Mouse (Mus musculus): ENCODE data around the gene Dhx29.

Gene Dhx29

DNA sequence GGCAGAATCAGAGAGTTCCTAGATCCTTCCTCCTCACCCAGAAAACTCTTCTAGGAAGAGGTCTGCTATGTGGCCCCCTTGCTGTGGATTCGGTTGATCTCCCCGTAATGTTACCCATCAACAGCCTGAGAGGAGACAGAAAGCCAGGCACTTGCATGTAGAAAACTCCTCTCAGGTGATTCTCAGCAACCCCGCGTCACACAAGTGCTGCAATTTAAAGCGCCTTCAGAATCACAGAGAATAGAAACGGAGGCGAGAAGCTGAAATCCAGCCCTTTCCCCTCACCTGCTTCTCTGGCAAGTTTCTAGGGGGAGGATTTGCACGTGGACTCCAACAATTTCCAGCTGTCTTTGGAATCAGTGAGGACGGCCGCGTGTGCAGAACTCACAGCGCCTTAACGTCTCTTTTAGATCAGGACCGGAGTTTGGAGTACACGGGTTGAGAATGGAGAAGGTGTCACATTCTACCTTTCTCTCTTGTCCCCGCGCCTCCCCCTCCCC, 59.2 kb downstream of the Dhx29 start:
- WGBS: 10% methylated on average over 17 of the region's 17 CpGs

DNA sequence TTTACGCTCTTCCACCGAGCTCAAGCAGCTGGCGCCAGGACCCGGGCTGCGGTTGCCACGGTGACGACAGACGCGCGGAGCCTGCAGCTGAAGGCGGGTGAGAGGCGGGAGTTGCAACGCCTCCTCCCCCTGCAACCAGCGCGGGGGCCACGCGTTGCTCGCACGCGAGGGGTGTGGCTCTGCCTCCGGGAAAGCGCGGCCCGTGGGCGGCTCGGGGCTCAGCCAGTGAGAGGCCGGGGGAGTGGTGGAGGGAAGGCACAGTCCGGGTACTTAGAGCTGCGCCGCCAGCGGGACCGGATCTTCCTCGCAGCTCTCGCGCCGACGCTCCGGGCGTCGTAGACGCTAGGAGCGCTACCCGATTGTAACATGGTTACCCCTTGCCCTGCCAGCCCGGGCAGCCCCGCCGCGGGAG, 60.3 kb downstream of the Dhx29 start, which contains the start of gene Ccno:
Gene Ccno (plus strand): TSS at position 271 of the 412 bp plus-strand sequence.
- WGBS: under 1% methylated on average over 47 of the region's 47 CpGs

DNA sequence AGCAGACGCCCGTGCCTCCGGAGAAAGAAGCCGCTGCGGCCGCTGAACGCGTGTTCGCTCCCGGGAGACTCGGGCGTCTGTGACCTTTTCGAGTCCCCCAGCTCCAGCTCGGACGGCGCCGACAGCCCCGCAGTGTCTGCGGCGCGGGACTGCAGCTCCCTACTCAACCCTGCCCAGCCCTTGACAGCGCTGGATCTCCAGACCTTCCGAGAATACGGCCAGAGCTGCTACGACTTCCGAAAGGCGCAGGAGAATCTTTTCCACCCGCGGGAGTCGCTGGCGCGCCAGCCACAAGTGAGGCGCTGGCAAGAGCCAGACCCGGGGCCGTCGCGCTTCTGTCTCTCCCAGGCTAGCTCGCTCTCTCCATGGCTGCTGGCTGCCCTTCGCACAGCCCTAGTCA, 60.7 kb downstream of the Dhx29 start:
- under 1% methylated on average over 39 of the region's 39 CpGs for WGBS

DNA sequence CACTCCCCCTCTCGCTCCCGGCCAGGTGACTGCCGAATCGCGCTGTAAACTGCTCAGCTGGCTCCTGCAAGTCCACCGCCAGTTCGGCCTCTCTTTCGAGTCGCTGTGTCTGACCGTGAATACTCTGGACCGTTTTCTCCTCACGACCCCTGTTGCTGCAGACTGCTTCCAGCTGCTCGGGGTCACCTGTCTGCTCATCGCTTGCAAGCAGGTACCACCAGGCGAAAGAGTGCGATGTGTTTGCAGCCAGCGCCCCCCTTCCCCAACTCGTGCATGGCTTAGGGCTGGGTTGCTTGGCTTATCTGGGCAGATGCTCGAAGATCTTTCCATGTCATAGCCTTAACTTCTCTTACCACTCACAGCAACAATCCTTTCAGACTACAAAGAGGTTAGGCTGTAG, 61.6 kb downstream of the Dhx29 start:
- WGBS: 1% methylated on average over 19 of the region's 19 CpGs

DNA sequence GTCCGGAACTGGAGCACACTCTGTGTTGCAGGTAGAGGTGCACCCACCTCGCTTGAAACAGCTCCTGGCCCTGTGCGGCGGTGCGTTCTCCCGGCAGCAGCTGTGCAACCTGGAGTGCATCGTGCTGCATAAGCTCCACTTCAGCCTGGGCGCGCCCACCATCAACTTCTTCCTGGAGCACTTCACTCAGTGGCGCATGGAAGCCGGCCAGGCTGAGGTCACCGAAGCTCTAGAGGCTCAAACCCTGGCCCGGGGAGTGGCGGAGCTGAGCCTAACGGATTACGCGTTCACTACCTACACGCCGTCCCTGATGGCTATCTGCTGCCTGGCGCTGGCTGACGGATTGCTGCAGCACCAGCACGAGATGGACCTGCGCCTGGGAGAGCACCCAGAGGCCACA, 62.3 kb downstream of the Dhx29 start:
- 4% methylated on average over 23 of the region's 23 CpGs for WGBS

DNA sequence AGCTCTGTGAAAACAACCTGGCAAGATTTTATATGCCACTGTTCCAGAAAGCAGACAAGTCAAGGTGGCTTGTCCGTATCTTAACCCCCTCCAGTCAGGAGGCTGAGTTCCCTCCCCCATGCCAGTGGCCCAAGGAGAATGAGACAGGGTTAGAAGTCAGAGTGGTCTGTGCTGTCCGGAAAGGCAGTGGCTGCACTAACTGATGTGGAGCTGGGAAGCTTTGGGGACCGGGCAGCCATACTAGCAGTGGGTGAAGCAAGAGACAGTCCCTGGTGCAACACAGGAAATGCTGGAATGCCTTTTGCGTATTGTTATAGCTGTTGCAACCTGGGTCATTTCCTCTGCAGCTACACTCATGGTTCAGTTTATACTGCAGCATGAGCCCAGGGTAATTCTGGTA, 63.1 kb downstream of the Dhx29 start:
- 40% methylated on average over 4 of the region's 4 CpGs for WGBS

DNA sequence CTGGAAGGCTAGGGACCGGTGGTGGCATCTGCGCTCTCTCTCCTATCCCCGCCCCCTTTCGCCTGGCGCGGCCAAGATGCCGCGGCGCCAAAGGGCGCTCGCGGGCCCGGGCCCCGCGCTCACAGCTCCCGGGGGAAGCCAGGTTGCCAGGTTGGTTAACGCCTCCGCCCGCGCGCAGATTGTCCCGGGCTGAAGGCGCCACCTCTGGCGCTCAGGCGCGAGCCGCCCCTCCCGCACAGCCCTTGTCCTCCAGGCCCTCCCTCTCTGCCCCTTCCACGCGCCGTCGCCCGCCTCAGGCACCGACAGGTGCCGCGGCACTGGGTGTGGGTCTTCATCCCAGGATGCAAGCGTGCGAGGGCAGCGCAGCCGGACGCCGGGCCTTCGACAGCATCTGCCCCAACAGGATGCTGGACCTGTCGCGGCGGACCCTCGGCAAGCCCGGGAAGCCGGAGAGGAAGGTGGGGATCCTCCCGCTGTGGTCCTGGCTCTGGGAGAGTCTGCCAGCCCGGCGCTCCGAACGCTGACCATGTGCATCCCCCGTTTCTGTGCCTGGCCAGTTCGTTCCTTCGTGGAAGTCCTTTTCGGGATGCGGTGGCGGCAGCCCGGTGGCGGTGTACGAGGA, 66.4 kb downstream of the Dhx29 start, which contains the start of gene Mcidas:
Gene Mcidas (plus strand): TSS at position 315 of the 622 bp plus-strand sequence.
- under 1% methylated on average over 63 of the region's 63 CpGs for WGBS

DNA sequence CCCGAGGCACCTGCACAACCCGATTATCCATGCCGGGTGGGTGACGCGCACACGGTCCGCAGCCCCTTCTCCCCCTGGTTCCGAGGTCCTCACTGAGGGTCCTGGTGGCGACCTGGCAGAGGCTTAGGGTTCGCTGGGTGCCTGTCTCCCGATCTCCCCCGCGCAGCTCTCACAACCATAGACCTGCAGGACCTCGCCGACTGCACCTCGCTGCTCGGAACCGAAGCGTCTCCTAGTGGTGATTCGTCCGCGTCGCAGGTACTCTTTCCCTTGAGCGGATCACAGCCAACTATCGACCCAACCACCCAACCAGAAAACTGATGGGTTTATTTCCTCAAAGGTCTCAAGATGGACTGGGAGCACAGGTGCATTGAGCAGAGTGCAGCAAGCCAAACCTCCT, 66.9 kb downstream of the Dhx29 start:
- WGBS: 1% methylated on average over 25 of the region's 25 CpGs

DNA sequence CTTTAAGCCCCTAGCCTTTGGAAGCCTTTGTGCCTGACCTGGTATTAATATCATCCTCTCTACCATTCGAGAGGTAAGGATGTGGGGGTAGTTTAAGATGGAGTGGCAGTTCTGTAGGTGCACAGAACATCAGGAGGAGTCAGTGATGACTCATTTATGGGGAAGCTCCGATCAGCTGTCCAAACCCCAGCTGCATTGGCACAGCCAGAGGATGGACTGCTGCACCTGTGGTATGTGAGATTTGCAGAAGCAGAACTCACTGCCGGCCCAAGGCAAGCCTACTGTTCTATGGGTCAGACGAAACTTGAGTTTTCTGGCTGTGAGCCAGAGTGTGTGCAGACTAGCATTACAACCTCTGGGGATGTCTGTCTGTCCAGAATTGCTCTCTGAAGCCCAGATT, 69.2 kb downstream of the Dhx29 start:
- 53% methylated on average over 4 of the region's 4 CpGs for WGBS

DNA sequence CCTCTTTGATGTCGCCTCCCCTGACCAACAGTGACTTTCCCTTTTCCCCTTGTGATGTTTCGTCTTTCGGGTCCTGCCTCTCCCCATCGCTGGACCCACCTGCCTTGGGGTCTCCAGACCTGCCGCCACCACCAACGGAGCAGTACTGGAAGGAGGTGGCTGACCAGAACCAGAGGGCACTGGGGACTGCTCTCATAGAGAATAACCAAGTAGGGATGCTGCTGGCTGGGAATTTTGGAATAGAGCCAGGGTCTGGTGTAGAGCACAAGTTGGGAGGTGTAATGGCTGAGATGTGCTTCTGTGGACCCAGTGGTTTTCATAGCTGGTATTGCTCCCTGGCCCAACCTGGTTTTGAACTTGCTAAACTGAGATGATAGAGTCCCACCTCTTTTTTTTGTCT, 70.1 kb downstream of the Dhx29 start:
- 73% methylated on average over 6 of the region's 6 CpGs for WGBS

DNA sequence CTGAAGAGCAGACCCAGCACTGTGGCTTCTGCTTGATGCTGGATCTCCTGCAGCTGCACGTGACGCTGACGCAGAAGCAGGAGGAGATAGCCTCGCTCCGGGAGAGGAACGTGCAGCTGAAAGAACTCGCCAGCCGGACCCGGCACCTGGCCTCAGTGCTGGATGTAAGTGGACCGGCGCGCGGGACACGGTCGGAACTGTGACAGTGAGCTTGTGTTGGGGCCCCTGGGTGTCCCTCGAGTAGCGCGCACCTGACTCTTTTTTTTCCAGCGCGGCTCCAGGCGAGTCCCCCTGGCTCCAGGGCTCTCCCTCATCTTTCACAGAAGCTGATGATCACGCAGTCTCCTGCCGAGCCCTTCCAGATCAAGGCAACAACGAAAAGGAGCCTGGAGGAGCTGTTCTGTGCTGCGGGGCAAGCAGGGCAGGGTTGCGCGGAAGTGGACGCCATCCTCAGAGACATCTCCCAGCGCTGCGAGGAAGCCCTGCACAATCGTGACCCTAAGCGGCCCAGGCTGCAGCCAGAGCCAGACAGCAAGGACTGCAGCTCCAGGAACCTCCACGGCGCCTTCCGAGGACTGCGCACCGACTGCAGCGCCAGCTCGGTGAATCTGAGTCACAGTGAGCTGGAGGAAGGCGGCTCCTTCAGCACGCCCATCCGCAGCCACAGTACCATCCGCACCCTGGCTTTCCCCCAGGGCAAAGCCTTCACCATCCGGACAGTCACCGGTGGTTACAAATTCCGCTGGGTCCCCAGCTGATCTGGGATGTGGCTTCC, 71.4 kb downstream of the Dhx29 start:
- WGBS: 1% methylated on average over 46 of the region's 46 CpGs

DNA sequence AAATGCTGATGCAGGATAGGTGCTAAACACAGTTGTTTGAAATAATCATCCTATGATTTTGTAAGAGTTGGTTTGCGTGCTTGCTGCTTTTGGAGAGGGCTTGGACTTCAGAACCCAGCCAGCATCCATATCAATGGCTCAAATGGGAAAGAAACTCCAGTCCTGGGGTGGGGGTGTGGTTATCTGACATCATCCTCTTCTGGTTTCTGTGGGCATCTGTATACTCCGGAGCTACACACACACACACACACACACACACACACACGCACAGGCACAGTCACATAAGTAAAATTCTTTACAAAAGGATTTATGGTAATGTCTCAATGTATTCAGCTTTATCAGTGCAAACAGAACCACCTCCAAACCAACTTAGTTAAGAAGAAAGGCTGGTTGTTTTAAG, 72.8 kb downstream of the Dhx29 start:
- 82% methylated on average over 3 of the region's 3 CpGs for WGBS

DNA sequence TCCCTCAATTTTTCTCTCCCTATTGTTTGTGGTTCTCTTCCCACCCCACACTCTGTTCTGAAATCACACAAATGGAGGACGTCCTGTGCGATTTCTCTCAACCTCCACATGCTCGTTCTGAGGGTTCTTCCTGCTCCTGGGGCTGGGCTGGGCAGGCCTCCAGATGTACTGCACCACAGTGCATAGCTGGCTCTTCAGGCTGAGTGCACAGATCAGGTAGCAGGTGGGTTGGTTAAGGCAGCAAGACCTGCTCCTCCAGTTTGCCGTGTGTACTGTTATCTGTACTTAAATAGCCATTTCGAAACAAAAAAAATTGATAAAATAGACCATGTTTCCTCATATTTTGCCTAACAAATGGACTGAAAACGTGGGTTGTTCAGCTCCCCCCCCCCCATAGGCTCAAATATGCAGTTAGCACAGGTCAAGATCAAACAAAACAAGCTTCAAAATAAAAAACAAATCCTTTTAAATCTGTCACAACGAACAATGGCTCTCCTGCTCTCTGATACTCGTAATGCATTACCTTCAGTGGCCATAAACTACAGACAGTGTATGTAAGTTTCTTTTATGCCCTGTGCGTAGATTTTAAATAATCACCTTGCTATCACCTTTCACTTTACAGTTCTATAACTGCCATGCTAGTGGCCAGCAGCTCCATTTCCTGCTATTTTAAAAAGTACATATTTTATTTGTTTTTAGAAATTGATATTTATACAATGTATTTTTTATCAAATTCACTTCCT, 73.5 kb downstream of the Dhx29 start:
- WGBS: 82% methylated on average over 9 of the region's 9 CpGs

DNA sequence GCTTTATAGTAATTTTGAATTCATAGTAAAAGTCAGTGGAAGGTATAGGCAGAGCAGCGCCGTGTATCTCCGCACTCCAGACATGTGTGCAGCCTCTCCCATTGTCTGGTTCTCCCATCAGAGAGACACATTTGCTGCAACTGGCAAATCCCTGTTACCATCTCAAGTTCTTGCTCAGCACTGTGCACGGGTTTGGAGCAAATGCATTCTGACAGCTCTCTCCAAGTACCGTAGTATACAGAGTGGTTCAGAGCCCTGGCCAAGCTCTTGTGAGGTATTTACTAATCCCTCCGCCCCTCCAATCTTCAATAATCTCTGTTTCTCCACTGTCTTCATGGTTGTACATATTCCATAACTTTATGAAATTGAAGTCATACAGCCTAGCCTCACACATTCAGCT, 85.4 kb downstream of the Dhx29 start:
- 48% methylated on average over 6 of the region's 6 CpGs for WGBS

DNA sequence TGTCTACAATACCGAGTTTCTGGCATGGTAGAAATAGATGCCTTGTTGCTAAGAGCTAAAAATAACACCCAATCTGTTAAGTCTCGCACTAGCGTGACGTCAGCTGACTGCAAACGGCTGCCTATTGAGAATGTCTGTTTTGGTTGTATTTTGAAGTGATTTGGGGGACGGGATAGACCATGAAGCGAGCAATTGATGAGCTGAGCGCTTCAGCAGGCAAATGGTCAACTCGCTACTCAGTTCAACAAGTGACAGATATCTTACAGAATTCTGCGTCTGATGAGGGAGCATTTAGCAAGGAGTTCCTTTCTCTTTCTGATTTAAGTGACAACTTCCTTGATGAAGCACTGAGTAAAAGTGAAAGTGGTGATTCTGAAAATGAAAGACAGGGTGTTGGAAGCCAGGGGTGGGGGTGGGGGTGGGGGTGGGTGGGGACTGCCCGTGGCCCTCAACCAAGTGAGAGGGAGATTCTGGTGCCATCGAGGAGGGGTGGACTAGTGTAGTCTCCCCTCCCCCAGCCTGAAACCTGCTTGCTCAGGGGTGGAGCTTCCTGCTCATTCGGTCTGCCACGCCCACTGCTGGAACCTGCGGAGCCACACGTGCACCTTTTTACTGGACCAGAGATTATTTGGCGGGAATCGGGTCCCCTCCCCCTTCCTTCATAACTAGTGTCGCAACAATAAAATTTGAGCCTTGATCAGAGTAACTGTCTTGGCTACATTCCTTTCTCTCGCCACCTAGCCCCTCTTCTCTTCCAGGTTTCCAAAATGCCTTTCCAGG, 86.1 kb downstream of the Dhx29 start:
- WGBS: 37% methylated on average over 20 of the region's 20 CpGs
